Mouse (Mus musculus) embryonic facial prominence, embryonic 13.5 days (tissue): ENCODE data around the gene Helz2. TPM values are rescaled to one million over a fixed set of nuclear protein-coding genes. Genes with fewer than 3 reads are reported as not detected.
A peak's percentile ranks its signal among the peaks of the same experiment; 100 is the strongest.
"Not testable (repeated sequence)": the region's sequence is repeated elsewhere in the genome, so short reads cannot be mapped to it uniquely, and the experiment has no call there.

Experiments used
- ATAC-seq: fragments of 200-750 bp; cut with Nextera tagmentation; 2 replicates; pipeline ENCODE4 v1.8.0; 2017; ENCODE audit warnings: low read depth; ENCODE audit not compliant: insufficient number of reproducible peaks, insufficient read depth, low FRiP score, low TSS enrichment
- H3K27ac ChIP-seq: fragments of 300-500 bp; sonication (generic); 2 replicates; pipeline ENCODE4 v1.5.1; 2015; ENCODE audit warnings: moderate library complexity, mild to moderate bottlenecking, inconsistent platforms
- H3K27me3 ChIP-seq: fragments of 300-500 bp; sonication (generic); 2 replicates; pipeline ENCODE4 v1.6.1; 2015; ENCODE audit warnings: mild to moderate bottlenecking, inconsistent platforms
- H3K36me3 ChIP-seq: fragments of 300-500 bp; sonication (generic); 2 replicates; pipeline ENCODE4 v1.6.1; 2015; ENCODE audit warnings: mild to moderate bottlenecking, inconsistent platforms
- H3K4me1 ChIP-seq: fragments of 300-500 bp; sonication (generic); 2 replicates; pipeline ENCODE4 v1.6.1; 2015; ENCODE audit warnings: inconsistent platforms
- H3K4me2 ChIP-seq: fragments of 300-500 bp; sonication (generic); 2 replicates; pipeline ENCODE4 v1.6.1; 2015; ENCODE audit warnings: moderate library complexity, mild to moderate bottlenecking, inconsistent platforms
- H3K4me3 ChIP-seq: fragments of 300-500 bp; sonication (generic); 2 replicates; pipeline ENCODE4 v1.5.1; 2015; ENCODE audit warnings: mild to moderate bottlenecking, inconsistent platforms
- H3K9ac ChIP-seq: fragments of 300-500 bp; sonication (generic); 2 replicates; pipeline ENCODE4 v1.6.1; 2015; ENCODE audit warnings: mild to moderate bottlenecking, inconsistent platforms
- H3K9me3 ChIP-seq: fragments of 300-500 bp; sonication (generic); 2 replicates; pipeline ENCODE4 v1.6.1; 2016; ENCODE audit warnings: inconsistent platforms
- WGBS: fragments of 180-500 bp; shearing (Covaris S2); methylation state at CpG from one replicate; pipeline ENCODE4 v1.1.7; 2015; ENCODE audit warnings: mixed read lengths; 5-methylcytosine and 5-hydroxymethylcytosine counted together
- polyA plus RNA-seq: library from polyadenylated mRNA; unstranded; fragments of >200 nt; fragmentation: Nextera tagmentation; extraction: Ambion mirVana; gene quantifications from 2 replicates; pipeline ENCODE4 v1.2.1, GENCODE M21; 2015

The Helz2 gene
- polyA plus RNA-seq, result 0.51 and 0.78 TPM in 2 replicates

DNA sequence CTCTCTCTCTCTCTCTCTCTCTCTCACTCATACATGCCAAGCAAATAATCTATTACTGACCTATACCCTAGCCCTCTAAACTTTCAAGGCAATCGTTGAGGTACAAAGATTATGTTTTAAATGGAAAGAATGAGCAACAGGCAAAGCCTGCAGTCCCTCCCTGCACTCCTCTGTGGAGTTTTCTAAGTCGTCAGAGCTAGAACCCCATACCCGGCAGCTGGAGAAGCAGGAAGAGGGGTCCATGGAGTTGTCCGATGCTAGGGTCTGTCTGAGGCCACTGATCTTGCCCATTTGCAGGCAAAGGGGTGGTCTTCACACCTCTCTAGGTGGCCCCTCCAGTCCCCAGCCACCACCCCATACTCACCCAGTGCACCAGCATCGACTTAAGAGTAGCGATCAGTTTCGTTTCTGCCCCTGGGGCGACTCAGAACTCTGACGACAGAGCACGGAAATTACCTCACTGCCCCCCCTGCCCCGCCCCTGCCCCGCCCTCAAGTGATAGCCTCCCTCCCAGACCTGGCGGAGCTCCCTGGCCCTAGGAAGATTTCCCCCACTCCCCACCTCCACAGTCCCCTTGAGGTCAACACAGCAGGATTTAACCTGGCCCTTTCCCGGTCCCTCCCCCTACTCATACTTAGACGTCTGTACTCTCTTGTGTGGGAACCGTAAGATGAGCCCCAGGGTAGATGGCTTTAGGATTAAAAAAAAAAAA lies at the start of gene Helz2:
TSS of gene Helz2 (minus strand) at position 426 of the 712 bp plus-strand sequence.
- H3K9ac ChIP-seq, result peak within 1 kb of the TSS; percentile 73
- H3K27ac ChIP-seq, result no peak within 1 kb of the TSS
- WGBS, result 7% methylated on average over 16 of the region's 16 CpGs
- no peaks in the 10 kb centered on the region for H3K36me3 ChIP-seq
- ATAC-seq, result no peak
- no peaks in the 10 kb centered on the region for H3K27me3 ChIP-seq
- no peaks in the 10 kb centered on the region for H3K9me3 ChIP-seq
- peak within 1 kb of the TSS; percentile 49 for H3K4me3 ChIP-seq
- peaks cover 11% of the 10 kb centered on the region for H3K4me1 ChIP-seq
- peak within 1 kb of the TSS; percentile 67 for H3K4me2 ChIP-seq

DNA sequence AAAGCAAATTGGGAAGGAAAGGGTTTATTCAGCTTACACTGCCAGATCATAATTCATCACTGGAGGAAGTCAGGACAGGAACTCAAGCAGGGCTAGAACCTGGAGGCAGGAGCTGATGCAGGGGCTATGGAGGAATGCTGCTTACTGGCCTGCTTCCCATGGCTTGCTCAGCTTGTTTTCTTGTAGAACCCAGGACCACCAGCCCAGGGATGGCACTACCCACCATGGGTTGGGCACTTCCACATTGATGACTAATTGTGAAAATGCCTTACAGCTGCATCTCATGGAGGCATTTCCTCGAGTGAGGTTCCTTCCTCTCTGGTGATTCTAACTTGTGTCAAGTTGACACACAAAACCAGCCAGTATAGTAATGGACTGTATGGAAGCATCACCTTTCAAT lies 49.1 kb upstream of the Helz2 start:
- WGBS, result 59% methylated on average over 1 of the region's 1 CpGs
- peaks cover 16% of the 10 kb centered on the region for H3K36me3 ChIP-seq
- no peak overlapping the region for H3K4me2 ChIP-seq
- H3K9ac ChIP-seq, result no peak overlapping the region
- no peak overlapping the region for H3K4me3 ChIP-seq
- ATAC-seq, result no peak
- H3K9me3 ChIP-seq, result no peaks in the 10 kb centered on the region
- H3K4me1 ChIP-seq, result peaks cover 14% of the 10 kb centered on the region
- no peak overlapping the region for H3K27ac ChIP-seq
- H3K27me3 ChIP-seq, result no peaks in the 10 kb centered on the region

DNA sequence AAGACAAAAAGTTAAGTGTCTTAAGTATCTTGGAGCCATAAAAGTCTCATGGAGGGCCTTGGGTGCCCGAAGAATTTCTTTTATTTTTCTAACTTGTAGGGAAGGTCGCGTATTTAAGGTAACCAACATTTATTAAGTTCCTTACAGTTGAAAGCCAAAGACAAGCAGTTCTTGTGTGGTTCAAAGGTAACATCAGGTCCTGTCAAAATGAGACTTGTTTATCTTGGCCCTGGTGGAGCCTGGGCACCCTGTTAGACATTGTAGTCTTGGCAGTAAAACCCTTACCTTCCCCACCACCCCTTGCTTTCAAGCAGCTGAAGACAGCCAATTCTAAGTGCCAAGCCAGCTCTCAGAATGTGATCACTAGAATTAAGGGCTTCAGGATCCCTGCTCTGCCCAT lies 46.9 kb upstream of the Helz2 start:
- peak overlapping the region; percentile 64 for H3K4me3 ChIP-seq
- H3K9me3 ChIP-seq, result no peaks in the 10 kb centered on the region
- H3K4me2 ChIP-seq, result peak overlapping the region; percentile 63
- WGBS, result 76% methylated on average over 3 of the region's 3 CpGs
- peaks cover 14% of the 10 kb centered on the region for H3K4me1 ChIP-seq
- H3K27ac ChIP-seq, result 0 out of 2 replicates have a peak overlapping the region, but pooled peaks have one; percentile 96
- no peak for ATAC-seq
- peak overlapping the region; percentile 70 for H3K9ac ChIP-seq
- peaks cover 11% of the 10 kb centered on the region for H3K36me3 ChIP-seq
- H3K27me3 ChIP-seq, result no peaks in the 10 kb centered on the region

DNA sequence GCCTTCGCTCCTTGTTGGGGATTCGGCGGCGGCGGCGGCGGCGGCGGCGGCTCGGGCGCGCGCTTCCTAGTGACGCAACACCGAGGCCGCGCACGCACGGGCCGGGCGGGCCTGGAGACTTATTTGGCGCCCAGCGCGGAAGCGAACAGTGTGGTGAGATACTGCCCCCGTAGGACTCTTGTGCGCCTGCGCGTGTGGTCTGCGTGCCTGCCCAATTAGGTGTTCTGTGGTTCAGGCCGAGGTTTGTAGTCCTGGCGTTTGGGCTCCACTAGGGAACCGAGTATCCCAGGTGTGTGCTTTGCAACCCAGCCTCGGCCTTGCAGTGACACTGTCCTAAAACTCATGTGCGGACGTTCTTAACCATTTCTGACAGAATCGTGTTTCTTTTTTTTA lies 46.1 kb upstream of the Helz2 start, which contains the start of gene Gmeb2:
TSS of gene Gmeb2 (minus strand) at position 78 of the 393 bp plus-strand sequence.
- Histone ChIP-seq H3K27ac (peak within 1 kb of the TSS; percentile 96), H3K9ac (peak within 1 kb of the TSS; percentile 92), H3K4me1 (peaks cover 14% of the 10 kb centered on the region), H3K4me3 (peak within 1 kb of the TSS; percentile 64), H3K4me2 (peak within 1 kb of the TSS; percentile 65), H3K36me3 (peaks cover 16% of the 10 kb centered on the region)
- H3K9me3 ChIP-seq, H3K27me3 ChIP-seq: not testable (repeated sequence)
- WGBS, result under 1% methylated on average over 24 of the region's 38 CpGs
- ATAC-seq, result peak; percentile 93

DNA sequence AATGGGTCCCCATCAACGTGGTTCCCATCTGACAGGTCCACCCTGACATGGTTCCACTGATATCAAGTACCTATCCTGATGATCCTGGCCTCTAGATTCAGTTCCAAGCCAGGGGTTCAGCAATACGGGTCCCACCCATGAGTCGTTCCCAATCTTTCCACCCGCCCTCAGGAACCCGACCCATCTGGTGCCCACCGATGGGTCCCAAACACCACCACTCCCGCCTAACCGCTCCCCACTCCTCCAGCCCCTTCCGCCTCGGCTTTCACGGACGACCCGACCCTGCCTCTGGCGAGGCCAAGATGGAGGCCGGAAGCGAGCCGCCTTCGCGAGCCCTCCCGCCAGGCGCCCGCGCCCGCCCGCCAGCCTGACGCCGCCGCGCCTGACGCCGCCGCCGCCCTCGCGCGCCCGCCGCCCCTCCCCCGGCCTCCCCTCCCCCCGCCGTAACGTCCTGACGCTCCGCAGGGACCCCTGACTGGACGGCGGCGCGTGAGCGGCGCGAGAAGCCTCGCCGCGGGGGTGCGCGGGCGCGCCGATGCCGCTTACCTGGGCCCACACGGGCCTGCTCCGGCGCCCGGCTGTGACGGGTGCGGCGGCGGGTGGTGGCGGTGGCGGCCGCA lies 45.6 kb upstream of the Helz2 start:
- peaks cover 14% of the 10 kb centered on the region for H3K4me1 ChIP-seq
- peak overlapping the region; percentile 64 for H3K4me3 ChIP-seq
- no peaks in the 10 kb centered on the region for H3K9me3 ChIP-seq
- under 1% methylated on average over 52 of the region's 71 CpGs for WGBS
- peak; percentile 82 for ATAC-seq
- no peaks in the 10 kb centered on the region for H3K27me3 ChIP-seq
- H3K36me3 ChIP-seq, result peaks cover 18% of the 10 kb centered on the region
- H3K9ac ChIP-seq, result peak overlapping the region; percentile 92
- H3K27ac ChIP-seq, result peak overlapping the region; percentile 96
- H3K4me2 ChIP-seq, result peak overlapping the region; percentile 65

DNA sequence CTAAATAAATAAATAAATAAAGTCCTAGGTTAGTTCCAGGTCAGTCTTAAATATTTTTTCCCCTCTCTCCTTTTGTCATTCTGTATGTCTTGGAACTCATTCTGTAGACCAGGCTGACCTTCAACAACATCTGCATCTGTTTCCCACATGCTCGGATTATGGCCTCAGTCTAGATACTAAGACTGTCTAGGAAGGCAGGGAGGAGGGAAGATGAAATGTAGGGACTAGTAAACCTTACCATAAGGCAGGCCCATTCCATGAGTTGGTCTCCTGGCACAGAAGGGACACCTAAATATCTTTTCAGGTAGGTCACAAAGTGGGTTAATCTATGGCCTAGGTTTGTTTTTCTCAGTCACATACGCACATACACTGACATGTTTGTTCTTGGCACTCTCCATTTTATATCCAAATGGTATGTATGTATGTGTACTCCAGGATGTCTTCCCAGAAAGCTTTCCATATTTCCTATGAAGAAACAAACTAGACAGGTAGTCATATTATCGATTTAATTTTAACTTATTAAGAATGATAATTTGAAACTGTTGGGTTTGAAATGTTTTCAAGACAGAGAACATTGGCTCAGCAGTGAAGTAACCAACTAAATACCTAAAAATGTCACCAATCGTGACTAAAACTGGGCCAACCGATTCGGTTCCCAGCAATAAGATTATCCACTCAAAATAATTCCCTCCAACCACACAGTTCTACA lies 45.0 kb upstream of the Helz2 start:
- peaks cover 23% of the 10 kb centered on the region for H3K36me3 ChIP-seq
- H3K4me1 ChIP-seq, result peaks cover 14% of the 10 kb centered on the region
- H3K9me3 ChIP-seq, result no peaks in the 10 kb centered on the region
- H3K4me3 ChIP-seq, result peak overlapping the region; percentile 64
- peak overlapping the region; percentile 96 for H3K27ac ChIP-seq
- peak overlapping the region; percentile 65 for H3K4me2 ChIP-seq
- WGBS, result 50% methylated on average over 6 of the region's 6 CpGs
- H3K9ac ChIP-seq, result peak overlapping the region; percentile 92
- no peaks in the 10 kb centered on the region for H3K27me3 ChIP-seq
- no peak for ATAC-seq

DNA sequence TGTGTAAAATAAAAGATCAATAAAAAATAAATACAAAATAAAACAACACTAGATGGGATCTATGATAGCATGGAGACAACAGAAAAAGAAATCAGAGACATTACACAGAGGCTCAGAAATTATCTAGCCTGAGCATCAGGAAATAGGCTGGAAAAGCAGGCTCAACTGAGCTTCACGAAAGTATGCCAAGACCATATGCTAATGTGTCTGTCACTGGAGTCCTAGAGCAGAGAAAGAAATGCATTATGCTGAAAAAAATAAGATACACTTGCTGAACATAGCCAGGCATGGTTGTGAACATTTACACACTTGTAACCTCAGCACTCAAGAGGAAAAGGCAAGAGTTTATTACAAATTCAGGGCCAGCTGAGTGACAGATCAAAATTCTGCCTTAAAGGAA lies 38.1 kb upstream of the Helz2 start:
- Histone ChIP-seq H3K4me1 (no peaks in the 10 kb centered on the region), H3K4me3 (no peak overlapping the region), H3K36me3 (peaks cover 44% of the 10 kb centered on the region), H3K4me2 (no peak overlapping the region), H3K9ac (no peak overlapping the region), H3K27me3 (no peaks in the 10 kb centered on the region), H3K9me3 (no peaks in the 10 kb centered on the region), H3K27ac (no peak overlapping the region)
- 67% methylated on average over 1 of the region's 1 CpGs for WGBS
- ATAC-seq, result no peak

DNA sequence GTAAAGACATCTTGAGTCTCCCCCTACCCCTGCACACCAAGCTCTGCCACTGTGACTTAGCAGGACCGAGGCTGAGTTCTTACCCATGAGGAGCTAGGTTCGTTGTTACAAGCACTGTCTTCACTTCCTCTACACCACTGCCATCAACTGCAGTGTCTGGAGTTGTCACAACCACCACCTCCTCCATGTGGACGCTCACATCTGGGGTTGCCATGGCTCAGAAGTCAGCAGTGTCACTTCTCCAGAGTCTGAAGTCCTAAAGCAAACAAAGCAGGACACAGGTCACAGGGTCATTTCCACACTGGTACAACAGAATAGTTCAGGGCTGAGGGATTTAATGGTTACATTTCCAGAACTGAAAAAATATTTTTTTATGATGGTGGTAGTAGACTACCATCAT lies 36.0 kb upstream of the Helz2 start:
- WGBS, result 81% methylated on average over 3 of the region's 3 CpGs

DNA sequence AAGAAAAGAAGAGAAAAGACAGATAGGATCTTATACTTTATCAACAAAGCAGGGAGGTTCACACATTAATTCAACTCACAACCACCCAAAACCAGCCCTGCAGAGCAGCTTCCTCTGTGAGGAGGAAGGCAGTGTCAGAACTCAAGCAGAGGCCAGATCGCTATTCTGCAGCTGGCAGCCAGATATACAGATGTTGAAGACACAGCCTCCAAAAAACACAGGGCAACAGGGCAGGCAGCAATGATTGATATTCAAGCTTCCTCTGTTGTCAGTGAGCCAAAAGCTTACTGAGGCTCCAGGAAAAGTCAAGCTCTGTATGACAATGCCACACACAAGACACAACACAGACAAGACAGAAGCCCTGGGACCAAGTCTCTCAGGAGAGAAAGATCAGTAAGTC lies 34.9 kb upstream of the Helz2 start:
- H3K27ac ChIP-seq, result no peak overlapping the region
- H3K9me3 ChIP-seq, result no peaks in the 10 kb centered on the region
- no peak overlapping the region for H3K4me2 ChIP-seq
- H3K9ac ChIP-seq, result no peak overlapping the region
- WGBS, result 69% methylated on average over 1 of the region's 1 CpGs
- no peaks in the 10 kb centered on the region for H3K4me1 ChIP-seq
- peaks cover 48% of the 10 kb centered on the region for H3K36me3 ChIP-seq
- H3K27me3 ChIP-seq, result no peaks in the 10 kb centered on the region
- no peak overlapping the region for H3K4me3 ChIP-seq
- ATAC-seq, result no peak

More for the DNA sequence above, 36.0 kb upstream of the Helz2 start:
- Histone ChIP-seq H3K27ac (no peak overlapping the region), H3K4me1 (no peaks in the 10 kb centered on the region), H3K9ac (no peak overlapping the region), H3K4me3 (no peak overlapping the region), H3K27me3 (no peaks in the 10 kb centered on the region), H3K4me2 (no peak overlapping the region), H3K36me3 (peaks cover 52% of the 10 kb centered on the region), H3K9me3 (no peaks in the 10 kb centered on the region)
- no peak for ATAC-seq

DNA sequence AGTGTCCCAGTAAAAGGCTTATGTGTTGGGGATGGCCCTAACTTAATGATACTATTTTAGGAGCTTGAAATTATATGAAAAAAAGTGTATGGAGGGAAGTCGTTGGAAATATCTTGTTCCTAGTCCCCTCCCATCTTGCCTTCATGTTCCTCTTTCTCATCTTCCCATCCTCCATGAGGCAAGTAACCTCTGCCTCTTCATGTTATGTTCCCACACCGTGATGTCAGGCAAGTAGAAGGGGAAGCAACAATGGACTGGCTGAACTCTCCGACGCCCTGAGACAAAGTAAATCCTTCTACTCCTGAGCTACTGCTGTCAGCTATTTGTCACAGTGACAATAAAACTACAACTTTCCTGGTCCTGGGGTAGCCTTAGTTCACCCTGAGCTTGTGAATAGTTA lies 32.8 kb upstream of the Helz2 start:
- Histone ChIP-seq H3K27ac (no peak overlapping the region), H3K9ac (no peak overlapping the region), H3K4me2 (no peak overlapping the region), H3K36me3 (peaks cover 62% of the 10 kb centered on the region), H3K27me3 (no peaks in the 10 kb centered on the region), H3K4me1 (no peaks in the 10 kb centered on the region), H3K4me3 (no peak overlapping the region), H3K9me3 (no peaks in the 10 kb centered on the region)
- WGBS, result 89% methylated on average over 4 of the region's 4 CpGs
- no peak for ATAC-seq

DNA sequence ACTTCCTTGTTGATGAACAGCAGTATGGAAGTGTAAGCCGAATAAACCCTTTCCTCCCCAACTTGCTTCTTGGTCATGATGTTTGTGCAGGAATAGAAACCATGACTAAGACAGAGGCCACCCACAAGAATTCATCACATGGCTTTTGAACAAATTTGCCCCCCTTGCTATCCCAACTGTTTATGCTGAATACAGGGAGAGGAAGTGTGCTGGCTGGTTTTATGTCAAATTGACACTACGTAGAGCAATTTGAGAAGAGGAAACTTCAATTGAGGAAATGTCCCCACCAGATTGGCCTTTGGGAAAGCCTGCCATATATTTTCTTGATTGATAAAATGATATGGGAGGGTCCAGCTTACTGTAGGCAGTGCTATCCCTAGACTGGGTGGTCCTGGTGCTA lies 32.0 kb upstream of the Helz2 start:
- H3K4me2 ChIP-seq, result no peak overlapping the region
- no peaks in the 10 kb centered on the region for H3K9me3 ChIP-seq
- no peak overlapping the region for H3K27ac ChIP-seq
- no peaks in the 10 kb centered on the region for H3K27me3 ChIP-seq
- WGBS, result 90% methylated on average over 2 of the region's 2 CpGs
- H3K4me3 ChIP-seq, result no peak overlapping the region
- no peak overlapping the region for H3K9ac ChIP-seq
- H3K36me3 ChIP-seq, result peaks cover 65% of the 10 kb centered on the region
- H3K4me1 ChIP-seq, result no peaks in the 10 kb centered on the region
- ATAC-seq, result no peak
